Mouse (Mus musculus) A20 (cell line): ENCODE data around the gene Fam122a.
A peak's percentile ranks its signal among the peaks of the same experiment; 100 is the strongest.

Experiments used
- DNase-seq: peaks from one replicate; pipeline ENCODE4 v3.0.0-alpha.2; 2011; ENCODE audit warnings: low read depth, low spot score

Gene Fam122a

DNA sequence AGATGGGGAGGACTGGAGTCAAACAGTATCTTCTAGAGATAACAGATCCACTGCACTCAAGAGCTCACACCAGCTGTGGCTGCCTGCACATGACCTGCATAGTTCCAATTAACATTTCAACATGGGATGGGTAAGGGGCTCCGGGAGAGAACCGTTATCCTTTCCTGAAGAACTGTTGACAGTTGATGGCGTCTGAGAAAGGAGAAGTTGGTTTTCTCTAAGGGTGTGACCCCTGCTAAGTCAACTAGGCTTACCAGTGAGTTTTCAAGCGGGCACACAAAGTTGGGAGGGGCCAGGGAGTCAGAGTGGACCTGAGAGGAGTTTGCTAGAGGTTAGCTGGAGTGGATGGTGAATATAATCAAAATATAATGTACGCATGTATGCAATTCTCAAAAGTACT is 13.1 kb upstream of the Fam122a start:
- DNase-seq: no peak

- no peak for DNase-seq
These were observed 9.5 kb upstream of the Fam122a start for GRCm38 (mm10) chr19:24486433-24487296.

DNA sequence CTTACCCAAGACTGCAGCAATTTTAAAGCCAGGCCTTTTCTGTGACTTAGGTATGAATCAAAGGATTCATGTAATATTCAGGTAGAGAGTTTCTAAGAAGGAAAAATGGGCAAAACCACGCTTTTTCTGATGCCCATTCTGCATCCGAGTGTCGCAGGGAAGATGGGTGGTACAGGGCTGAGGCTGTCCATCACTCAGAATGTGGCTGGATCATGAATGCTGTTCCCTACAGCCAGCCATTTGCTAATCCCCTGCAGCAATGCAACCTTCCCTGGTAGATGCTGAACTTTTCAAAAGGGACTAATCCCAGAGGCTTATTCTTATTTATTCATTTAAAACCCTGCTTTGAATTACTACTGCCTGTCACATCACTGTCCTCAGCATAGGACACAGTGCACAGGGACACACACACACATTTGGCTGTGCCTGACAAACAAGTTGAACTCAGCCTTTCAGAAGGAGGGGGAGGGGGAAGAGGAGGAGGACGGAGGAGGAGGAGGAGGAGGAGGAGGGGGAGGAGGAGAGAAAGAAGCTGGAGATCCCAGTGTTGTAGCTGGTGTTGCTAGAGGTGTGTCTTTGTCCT is 7.5 kb upstream of the Fam122a start:
- no peak for DNase-seq

DNA sequence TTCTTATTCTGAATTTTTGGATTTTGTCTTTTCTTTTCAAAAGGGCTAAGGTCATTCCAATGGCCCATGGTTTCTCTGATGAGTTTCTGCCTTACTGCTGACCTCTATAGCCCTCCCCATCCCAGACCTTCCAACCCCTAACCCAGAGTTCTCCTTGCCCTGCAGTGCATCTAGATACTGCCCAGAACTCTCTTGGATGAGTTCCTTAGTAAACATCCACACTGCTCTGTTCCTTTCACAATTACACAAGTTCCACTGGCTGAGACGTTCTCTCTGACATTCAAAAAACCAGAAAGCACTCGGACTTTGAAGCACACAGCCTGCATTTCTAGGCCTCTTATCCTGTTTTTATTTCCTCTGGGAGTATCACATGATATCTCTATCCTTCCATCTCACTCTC is 3.8 kb upstream of the Fam122a start:
- no peak for DNase-seq

DNA sequence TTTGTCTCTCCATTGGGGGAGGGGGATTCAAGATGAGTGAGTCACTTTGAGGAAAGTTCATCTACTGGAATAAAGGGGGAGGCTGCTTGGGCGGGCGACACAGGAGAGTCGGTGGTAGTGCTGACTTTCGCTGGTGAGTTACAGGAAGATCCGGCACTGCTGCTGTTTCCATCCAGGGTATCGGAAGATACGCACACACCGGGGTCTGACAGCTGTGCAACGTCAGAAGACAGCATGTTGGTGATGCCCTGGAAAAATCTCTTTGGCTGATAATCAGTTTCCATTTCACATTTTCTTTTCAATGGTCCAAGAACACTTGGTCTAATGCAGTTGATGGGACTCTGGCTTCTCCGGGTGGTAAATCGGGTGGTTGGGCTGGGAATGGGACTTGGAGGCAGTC is 695 bp downstream of the Fam122a start:
- DNase-seq: peak; percentile 60

GRCm38 (mm10) chr19:24475281-24475680 is 1.9 kb downstream of the Fam122a start:
- DNase-seq: no peak

DNA sequence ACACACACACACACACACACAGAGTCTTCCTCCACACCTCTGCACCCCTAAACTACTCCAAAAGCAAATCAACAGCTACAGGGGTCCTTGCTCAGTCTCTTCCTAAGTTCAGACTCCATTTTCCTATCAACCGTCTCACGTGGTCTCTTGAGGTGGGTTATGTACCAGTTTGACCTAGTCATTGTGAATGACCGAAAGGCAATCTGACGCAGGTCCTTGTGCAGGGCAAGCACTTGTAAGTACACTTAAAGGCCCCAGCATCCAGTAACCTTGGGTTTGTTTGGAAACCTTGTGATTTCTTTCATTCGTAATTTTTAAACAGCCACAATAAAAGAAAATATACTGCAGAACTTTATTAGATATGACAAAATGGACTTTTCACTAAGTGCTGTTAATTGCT is 4.6 kb downstream of the Fam122a start:
- DNase-seq: no peak

GRCm38 (mm10) chr19:24471538-24471937 is 5.6 kb downstream of the Fam122a start:
- no peak for DNase-seq

DNA sequence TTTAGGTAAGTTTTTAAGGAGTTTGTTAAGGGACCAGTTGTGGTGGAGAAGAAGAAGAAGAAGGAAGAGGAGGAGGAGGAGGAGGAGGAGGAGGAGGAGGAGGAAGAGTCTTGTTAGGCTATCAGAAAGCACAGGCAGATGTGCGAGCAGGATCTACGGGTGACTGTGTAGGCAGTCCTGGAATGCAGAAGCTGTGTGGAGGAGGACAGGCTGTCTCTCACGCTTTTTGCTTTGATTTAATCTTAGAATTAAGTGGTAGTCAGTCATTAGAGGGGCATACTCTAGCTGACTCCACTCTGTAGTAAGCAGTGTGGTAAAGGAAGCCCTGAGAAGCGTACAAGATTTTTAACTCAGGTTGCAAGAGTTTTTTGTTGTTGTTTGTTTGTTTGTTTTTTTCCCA is 7.9 kb downstream of the Fam122a start:
- no peak for DNase-seq

DNA sequence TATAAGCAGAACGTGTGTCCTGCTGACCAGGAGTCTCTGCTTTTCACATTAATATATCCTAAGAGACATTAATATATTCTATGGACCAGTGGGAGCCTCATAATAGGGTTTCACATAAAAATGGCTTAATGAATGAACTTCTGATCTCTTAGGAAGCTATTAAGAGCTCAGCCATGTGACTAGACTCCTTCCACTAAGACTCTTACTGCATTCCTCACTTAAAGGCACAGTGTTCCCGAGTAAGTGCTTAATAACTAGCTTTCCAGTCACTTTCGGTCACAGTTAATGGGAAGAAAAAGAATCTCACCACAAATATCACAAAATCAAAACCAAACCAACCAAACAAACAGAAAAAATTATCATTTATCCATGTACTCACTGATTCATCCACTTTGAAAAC is 8.5 kb downstream of the Fam122a start:
- DNase-seq: no peak

DNA sequence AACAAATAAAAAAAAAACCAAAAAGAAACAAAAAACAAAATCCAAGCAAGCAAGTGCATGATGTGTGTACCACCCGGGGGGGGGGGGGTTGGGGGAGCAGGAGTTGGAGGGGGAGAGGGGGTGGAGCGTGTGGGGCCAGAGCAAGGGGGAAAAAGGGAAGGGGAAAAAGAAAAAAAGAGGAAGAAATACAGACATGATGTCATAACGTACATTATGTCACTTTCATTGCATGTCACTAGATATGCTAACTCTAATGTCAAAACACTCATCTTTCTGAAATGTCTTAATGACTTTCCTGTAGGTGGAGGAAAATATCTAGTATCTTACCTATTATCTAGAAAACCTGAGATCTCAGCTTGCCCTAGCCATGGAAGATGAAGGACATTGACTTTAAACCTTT is 14.1 kb downstream of the Fam122a start:
- no peak for DNase-seq

DNA sequence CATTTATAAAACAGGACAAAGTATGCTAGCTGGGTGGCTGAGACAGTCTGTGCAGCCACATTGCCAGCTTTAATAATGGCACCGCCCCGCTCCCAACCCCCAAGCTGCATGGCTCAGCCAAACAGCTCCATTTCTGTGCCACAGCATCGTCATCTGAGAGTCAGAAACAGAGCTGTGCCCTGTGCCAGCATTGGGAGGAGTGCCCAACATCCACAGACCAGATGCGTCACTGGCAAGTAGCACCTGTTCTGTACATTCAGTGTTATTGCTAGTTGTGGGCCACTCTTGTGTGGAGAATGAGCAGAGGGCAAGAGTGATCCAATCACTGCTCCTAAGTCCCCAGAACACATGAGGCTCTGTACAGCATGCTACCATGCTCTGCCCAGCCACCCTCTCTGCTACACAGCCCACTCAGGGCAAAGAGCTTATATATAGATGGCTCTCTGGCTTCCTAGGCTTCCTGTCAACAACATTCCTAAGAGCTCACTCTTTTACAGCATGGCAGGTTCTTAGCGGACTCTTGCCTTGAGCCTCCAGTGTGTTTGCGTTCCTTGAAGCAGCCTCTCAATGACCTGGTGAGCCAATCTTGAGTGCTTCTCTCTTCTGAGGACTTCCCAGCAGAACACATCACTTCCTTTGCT is 20.4 kb downstream of the Fam122a start:
- no peak for DNase-seq

GRCm38 (mm10) chr19:24455249-24455960 is 21.8 kb downstream of the Fam122a start:
- DNase-seq: no peak

DNA sequence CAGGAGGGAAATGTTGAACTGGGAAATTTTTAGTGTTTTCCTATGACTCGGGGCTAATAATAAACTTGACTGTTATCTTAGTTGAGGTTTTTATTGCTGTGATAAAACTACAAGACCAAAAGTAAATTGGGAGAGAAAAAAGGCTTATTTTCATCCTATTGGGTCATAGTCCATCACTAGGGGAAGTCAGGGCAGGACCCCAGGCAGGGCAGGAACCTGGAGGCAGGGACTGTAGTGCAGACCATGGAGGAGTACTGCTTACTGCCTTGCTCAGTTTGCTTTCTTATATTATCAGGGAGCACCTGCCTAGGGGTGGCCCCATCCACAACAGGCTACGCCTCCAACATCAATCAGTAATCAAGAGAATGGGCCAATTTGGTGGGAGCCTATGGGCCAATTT is 22.7 kb downstream of the Fam122a start:
- DNase-seq: no peak

- no peak for DNase-seq
These were observed 23.8 kb downstream of the Fam122a start for GRCm38 (mm10) chr19:24453379-24453778.

GRCm38 (mm10) chr19:24452441-24452898 is 24.7 kb downstream of the Fam122a start:
- no peak for DNase-seq

DNA sequence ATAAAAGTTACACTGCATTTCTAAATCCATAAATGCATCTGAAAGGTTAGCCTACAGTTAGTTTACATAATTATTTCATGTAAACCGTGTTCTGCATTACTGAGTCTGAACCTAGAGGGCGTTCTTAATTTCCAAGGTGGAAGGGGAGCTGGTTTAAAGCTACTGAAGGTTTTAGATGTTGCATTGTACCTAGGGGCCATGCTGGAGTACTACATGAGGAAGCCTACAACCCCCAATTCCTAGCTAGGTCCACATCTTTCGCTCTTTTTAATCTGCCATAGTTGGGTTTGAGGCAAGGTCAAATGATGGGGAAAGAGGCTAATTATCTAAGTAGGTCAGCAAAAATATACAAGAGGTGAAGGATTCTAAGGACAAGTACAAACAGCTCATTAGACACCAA is 25.5 kb downstream of the Fam122a start:
- no peak for DNase-seq

- peak; percentile 44 for DNase-seq
These were observed 26.4 kb downstream of the Fam122a start for GRCm38 (mm10) chr19:24450740-24451139.

DNA sequence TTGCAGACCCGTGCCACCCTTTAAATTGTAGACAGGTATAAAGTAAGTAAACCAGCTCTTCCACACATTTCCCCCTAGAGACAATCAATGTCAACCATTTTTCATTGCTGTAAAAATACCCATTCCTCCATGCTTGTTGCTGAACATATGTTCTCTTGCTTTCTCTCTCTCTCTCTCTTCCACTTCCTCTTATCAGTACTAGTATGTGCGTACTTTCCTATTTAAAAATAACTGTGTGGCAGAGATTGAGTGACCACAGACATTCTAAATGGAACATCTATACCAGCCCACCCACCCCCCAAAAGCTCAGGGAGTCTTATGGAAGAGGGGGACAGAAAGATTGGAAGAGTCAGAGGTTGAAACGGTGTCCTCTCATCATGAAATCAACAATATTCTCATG is 32.8 kb downstream of the Fam122a start:
- peak; percentile 6 for DNase-seq

- no peak for DNase-seq
These were observed 37.4 kb downstream of the Fam122a start for GRCm38 (mm10) chr19:24439715-24440114.

GRCm38 (mm10) chr19:24434291-24434690 is 42.9 kb downstream of the Fam122a start:
- no peak for DNase-seq

DNA sequence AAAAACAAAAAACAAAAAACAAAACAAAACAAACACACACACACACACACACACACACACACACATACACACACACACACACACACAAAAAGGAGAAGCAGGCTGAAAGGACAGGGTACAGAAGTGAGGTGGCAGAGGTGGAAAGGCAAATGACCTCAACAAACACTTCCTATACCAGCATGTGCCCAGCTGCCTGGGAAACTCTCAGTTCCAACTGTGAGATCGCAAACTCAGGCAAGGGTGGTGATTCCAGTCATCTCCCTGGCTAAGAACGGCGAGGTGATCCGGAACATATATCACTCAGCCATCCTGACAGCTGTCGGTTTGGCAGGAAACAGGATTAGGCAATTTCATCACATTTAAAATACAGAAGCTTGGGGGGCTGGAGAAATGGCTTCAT is 44.7 kb downstream of the Fam122a start:
- DNase-seq: no peak
